In genomic region chr17:53543591-53544324, GRCm38 (mm10) we compare ENCODE assay signal across 10 mouse cellular contexts. TPM values are rescaled to one million over a fixed set of nuclear protein-coding genes. Genes with fewer than 3 reads are reported as not detected.
DNase-seq lines count a peak whose midpoint lies in the region; ATAC-seq and TF ChIP-seq lines count a peak whose summit lies in the region.
"Had no signal": no experiment of that assay in that cellular context is flagged by ENCODE, and none has a peak within 500 bp of the region (broad histone marks: within the 10 kb centered on the region; RNA-seq: fewer than 3 reads in every experiment).

No protein-coding gene starts in this region.

- H3K4me1 ChIP-seq in forebrain, embryonic 14.5 days (ENCODE audit: control insufficient read depth, insufficient read depth, low read length) = no peaks in the 10 kb centered on the region
- no peaks in the 10 kb centered on the region for H3K4me1 ChIP-seq in forebrain, embryonic 11.5 days (replicated peaks; ENCODE audit: control insufficient read depth, insufficient read depth, low read length)
- H3K4me1 ChIP-seq in olfactory bulb, adult 2 months (ENCODE audit: control insufficient read depth, insufficient read depth, low read length) = peaks cover 4% of the 10 kb centered on the region

- no peaks in the 10 kb centered on the region for H3K36me3 ChIP-seq in forebrain, embryonic 14.5 days (ENCODE audit: control insufficient read depth, insufficient read depth, low read length)
- H3K36me3 ChIP-seq in forebrain, embryonic 11.5 days (ENCODE audit: control insufficient read depth, insufficient read depth, low read length) = no peaks in the 10 kb centered on the region

- peak; percentile 48; the same call in 1 of the 2 replicates for ATAC-seq in forebrain, embryonic 14.5 days
- ATAC-seq in forebrain, embryonic 11.5 days (replicated peaks; ENCODE audit: low FRiP score) = no peak
- ATAC-seq in granulocyte monocyte progenitor cell, adult 5-6 weeks (replicated peaks; ENCODE audit: poor library complexity, severe bottlenecking) = no peak

- 49% methylated on average over 9 of the region's 9 CpGs for WGBS in forebrain, embryonic 14.5 days
- WGBS in forebrain, embryonic 11.5 days = 82% methylated on average over 9 of the region's 9 CpGs
- 22% methylated on average over 9 of the region's 9 CpGs for WGBS in olfactory bulb, adult 2 months

- H3K27me3 ChIP-seq in forebrain, embryonic 14.5 days (replicated peaks; ENCODE audit: control insufficient read depth, insufficient read depth, low read length) = no peaks in the 10 kb centered on the region
- no peaks in the 10 kb centered on the region for H3K27me3 ChIP-seq in forebrain, embryonic 11.5 days (ENCODE audit: control insufficient read depth, insufficient read depth, low read length)
- H3K27me3 ChIP-seq: CH12.LX had no signal

- peak; percentile 52 for DNase-seq in forebrain, embryonic 14.5 days (ENCODE audit: low spot score)
- DNase-seq in forebrain, embryonic 11.5 days (ENCODE audit: low spot score) = no peak
- peak; percentile 55 for DNase-seq in Muller cell, postnatal 12 days (ENCODE audit: inconsistent ontology term)
- DNase-seq in frontal cortex, adult 2 months (ENCODE audit: extremely low spot score in 1 of 2, low spot score in 1 of 2) = peak; percentile 29 to 47
- DNase-seq in layer of hippocampus, adult 8-10 months (ENCODE audit: low spot score in 2 of 2) = peak; percentile 48 to 62
- no peak for DNase-seq in spleen, postnatal 36 days (ENCODE audit: low spot score in 2 of 2)

- TF ChIP-seq POLR2A in olfactory bulb, adult 2 months (IDR thresholded peaks at IDR 0.05; ENCODE audit: insufficient read depth, low read depth, low read length) = no peak

- no peaks in the 10 kb centered on the region for H3K9me3 ChIP-seq in forebrain, embryonic 14.5 days (replicated peaks; ENCODE audit: control insufficient read depth, low read length)
- H3K9me3 ChIP-seq in forebrain, embryonic 11.5 days (ENCODE audit: control insufficient read depth, low read length) = no peaks in the 10 kb centered on the region

- H3K9ac ChIP-seq in forebrain, embryonic 14.5 days (ENCODE audit: low read length) = no peak overlapping the region
- no peak overlapping the region for H3K9ac ChIP-seq in forebrain, embryonic 11.5 days (ENCODE audit: low read length)

- H3K4me2 ChIP-seq in forebrain, embryonic 14.5 days (ENCODE audit: low read length) = no peak overlapping the region
- no peak overlapping the region for H3K4me2 ChIP-seq in forebrain, embryonic 11.5 days (ENCODE audit: low read depth, low read length, severe bottlenecking)

- TF ChIP-seq CTCF in olfactory bulb, adult 2 months (IDR thresholded peaks at IDR 0.05; ENCODE audit: insufficient read depth, low read depth, low read length) = no peak

- H3K27ac ChIP-seq in forebrain, embryonic 14.5 days (ENCODE audit: low read depth, low read length) = no peak overlapping the region
- no peak overlapping the region for H3K27ac ChIP-seq in forebrain, embryonic 11.5 days (ENCODE audit: low read depth, low read length)
- 0 out of 2 replicates have a peak overlapping the region, but pooled peaks have one; percentile 20 for H3K27ac ChIP-seq in olfactory bulb, adult 2 months (ENCODE audit: insufficient read depth, low read depth, low read length)

- no peak overlapping the region for H3K4me3 ChIP-seq in forebrain, embryonic 14.5 days (ENCODE audit: low read depth, low read length)
- no peak overlapping the region for H3K4me3 ChIP-seq in forebrain, embryonic 11.5 days (ENCODE audit: low read depth, low read length)
- H3K4me3 ChIP-seq in olfactory bulb, adult 2 months (ENCODE audit: insufficient read depth, low read depth, low read length) = no peak overlapping the region

RNA-seq across cellular contexts. Expression of gene Pp2d1, which starts 4.5 kb away (rescaled TPM):
- 0.29 and 0.35 TPM in 2 replicates for polyA plus RNA-seq in forebrain, embryonic 14.5 days (2014; fragmentation: Nextera tagmentation; extraction: Ambion mirVana)
- polyA plus RNA-seq in forebrain, embryonic 11.5 days (2014; fragmentation: Nextera tagmentation; extraction: Ambion mirVana) = 0.47 and 0.49 TPM in 2 replicates
- polyA plus RNA-seq in frontal cortex, adult 2 months (2012; rRNA removed) = 0.06 TPM in 1 of 2 replicates, not detected in the other
- total RNA-seq in layer of hippocampus, adult 8-10 months (2022) = not detected
- not detected in 2 replicates for polyA plus RNA-seq in olfactory bulb, adult 2 months (2012; ENCODE audit: insufficient read depth, insufficient read length, low replicate concordance, missing spikeins)
- not detected in 2 replicates for total RNA-seq in granulocyte monocyte progenitor cell, adult 5-6 weeks (2014; fragmentation: Nextera tagmentation)
- not detected in 2 replicates for total RNA-seq in granulocyte monocyte progenitor cell, adult 5-6 weeks (2017)
- total RNA-seq: CH12.LX; left cerebral cortex, postnatal 10 days had no signal

RNA-seq across cellular contexts. Expression of gene Kat2b, which starts 22.9 kb away (rescaled TPM):
- polyA plus RNA-seq in forebrain, embryonic 14.5 days (2014; fragmentation: Nextera tagmentation; extraction: Ambion mirVana) = 6.4 and 6.9 TPM in 2 replicates
- polyA plus RNA-seq in forebrain, embryonic 11.5 days (2014; fragmentation: Nextera tagmentation; extraction: Ambion mirVana) = 5.9 and 6.1 TPM in 2 replicates
- polyA plus RNA-seq in frontal cortex, adult 2 months (2012; rRNA removed) = 15.2 and 15.4 TPM in 2 replicates
- total RNA-seq in layer of hippocampus, adult 8-10 months (2022) = 10 to 100 TPM; 15.4 to 29.7 (median 19.8) TPM
- polyA plus RNA-seq in olfactory bulb, adult 2 months (2012; ENCODE audit: insufficient read depth, insufficient read length, low replicate concordance, missing spikeins) = not detected in 2 replicates
- total RNA-seq in granulocyte monocyte progenitor cell, adult 5-6 weeks (2014; fragmentation: Nextera tagmentation) = 35.1 and 51.5 TPM in 2 replicates
- total RNA-seq in granulocyte monocyte progenitor cell, adult 5-6 weeks (2017) = 30.5 and 35.9 TPM in 2 replicates

Comparison
In these comparisons a context has a peak if more than half of its experiments do, and no peak if none do; other contexts are left out.
1. DNase-seq: peak in forebrain, embryonic 14.5 days (single experiment), Muller cell, postnatal 12 days (single experiment), frontal cortex, adult 2 months (2 of 2) and layer of hippocampus, adult 8-10 months (2 of 2); none in forebrain, embryonic 11.5 days (single experiment) and spleen, postnatal 36 days (0 of 2).